ENCODE assay signal across 8 mouse cellular contexts in the genomic region with DNA sequence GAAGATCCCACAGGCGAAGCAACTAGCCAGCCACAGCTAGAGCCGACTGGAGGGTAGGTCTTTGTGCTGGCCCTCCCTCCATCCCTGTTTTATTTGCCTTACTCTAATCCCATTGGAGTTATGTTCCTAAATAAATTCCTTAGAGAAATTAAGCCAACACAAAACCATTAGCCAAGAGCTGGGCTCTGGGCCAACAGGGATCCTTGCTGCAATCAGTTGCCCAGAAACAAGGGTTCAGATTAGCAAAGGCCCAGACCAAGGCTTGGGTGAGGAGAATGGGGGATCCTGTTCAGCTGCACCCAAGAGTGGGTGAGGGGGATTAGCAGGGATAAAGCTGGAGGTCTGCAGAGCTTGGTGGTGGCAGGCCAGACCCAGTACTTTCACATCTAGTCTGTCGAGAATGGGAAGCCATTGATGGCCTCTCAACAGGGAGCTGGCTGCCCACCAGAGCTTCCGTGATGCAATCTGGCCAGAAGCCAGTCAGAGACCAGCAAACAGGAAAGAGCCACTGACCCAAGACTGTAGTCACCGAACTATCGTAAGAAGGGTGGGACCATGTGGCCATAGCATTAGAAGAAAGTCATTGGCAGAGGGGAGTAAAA. TPM values are rescaled to one million over a fixed set of nuclear protein-coding genes. Genes with fewer than 3 reads are reported as not detected.
DNase-seq lines count a peak whose midpoint lies in the region; ATAC-seq and TF ChIP-seq lines count a peak whose summit lies in the region.

No protein-coding gene starts in this region.

- peaks cover 23 to 33% of the 10 kb centered on the region in 2 experiments for H3K4me1 ChIP-seq in heart, embryonic 14.5 days (ENCODE audit: control insufficient read depth in 2 of 2, insufficient read depth in 2 of 2, low read length in 2 of 2)
- no peaks in the 10 kb centered on the region for H3K4me1 ChIP-seq in stomach, postnatal 0 days (replicated peaks; ENCODE audit: control insufficient read depth, insufficient read depth)

- no peaks in the 10 kb centered on the region for H3K9me3 ChIP-seq in heart, embryonic 14.5 days (ENCODE audit: control insufficient read depth, low read length)
- no peaks in the 10 kb centered on the region for H3K9me3 ChIP-seq in stomach, postnatal 0 days (ENCODE audit: control insufficient read depth, low read length)

- no peak overlapping the region for H3K9ac ChIP-seq in heart, embryonic 14.5 days (ENCODE audit: low read length)
- no peak overlapping the region for H3K9ac ChIP-seq in stomach, postnatal 0 days (ENCODE audit: low read length)

- no peak for TF ChIP-seq EP300 in stomach, postnatal 0 days (optimal IDR thresholded peaks at IDR 0.05)

- no peaks in the 10 kb centered on the region for H3K27me3 ChIP-seq in heart, embryonic 14.5 days (ENCODE audit: control insufficient read depth, insufficient read depth, low read length)
- H3K27me3 ChIP-seq in stomach, postnatal 0 days (ENCODE audit: control insufficient read depth, insufficient read depth, low read length), result no peaks in the 10 kb centered on the region

- no peak overlapping the region for H3K4me2 ChIP-seq in heart, embryonic 14.5 days (ENCODE audit: low read length)
- H3K4me2 ChIP-seq in stomach, postnatal 0 days (replicated peaks; ENCODE audit: low read depth), result no peak overlapping the region

- H3K4me3 ChIP-seq in heart, embryonic 14.5 days (ENCODE audit: control insufficient read depth in 1 of 2, insufficient read depth in 1 of 2, low read depth in 1 of 2, low read length in 2 of 2), result no peak overlapping the region
- no peak overlapping the region for H3K4me3 ChIP-seq in stomach, postnatal 0 days (ENCODE audit: low read depth, low read length)

- peak overlapping the region; percentile 9 to 69; a peak in 3 of 4 replicates for H3K27ac ChIP-seq in heart, embryonic 14.5 days (replicated peaks in 1 of 2; ENCODE audit: control insufficient read depth in 1 of 2, insufficient read depth in 1 of 2, low read depth in 2 of 2, low read length in 2 of 2)
- no peak overlapping the region; the same call in 1 of the 2 replicates for H3K27ac ChIP-seq in stomach, postnatal 0 days (replicated peaks)

- WGBS in heart, embryonic 14.5 days, result 47% methylated on average over 6 of the region's 6 CpGs
- 23% methylated on average over 6 of the region's 6 CpGs for WGBS in stomach, postnatal 0 days

- no peak for TF ChIP-seq CTCF in stomach, postnatal 0 days (IDR thresholded peaks at IDR 0.05; ENCODE audit: low read depth)

- H3K36me3 ChIP-seq in heart, embryonic 14.5 days (ENCODE audit: control insufficient read depth, insufficient read depth, low read length), result no peaks in the 10 kb centered on the region
- H3K36me3 ChIP-seq in stomach, postnatal 0 days (ENCODE audit: control insufficient read depth, insufficient read depth, low read length), result no peaks in the 10 kb centered on the region

- ATAC-seq in heart, embryonic 14.5 days (ENCODE audit: insufficient number of reproducible peaks, insufficient read depth, low FRiP score, low read depth), result peak; percentile 20; the same call in 1 of the 2 replicates
- ATAC-seq in stomach, postnatal 0 days (ENCODE audit: low FRiP score, low TSS enrichment), result peak; percentile 43

- DNase-seq in urinary bladder, postnatal 25 days (ENCODE audit: low spot score), result peak; percentile 40
- DNase-seq in urinary bladder, adult 2 months (ENCODE audit: low spot score), result no peak
- DNase-seq in cerebellum, postnatal 25 days, result peak; percentile 77 to 79
- DNase-seq in layer of hippocampus, adult 8-10 months (ENCODE audit: low spot score in 2 of 2), result peak; percentile 40 to 53
- peak; percentile 88 for DNase-seq in lung, postnatal 36 days
- DNase-seq in stomach, postnatal 0 days (ENCODE audit: low spot score), result peak; percentile 72
- no peak for DNase-seq in thymus, postnatal 36 days

RNA-seq across cellular contexts. Expression of gene Muc20, which starts 6.1 kb away (rescaled TPM):
- 0.18 and 0.19 TPM in 2 replicates for polyA plus RNA-seq in urinary bladder, adult 2 months (2012; rRNA removed)
- polyA plus RNA-seq in heart, embryonic 14.5 days (2014; fragmentation: Nextera tagmentation; extraction: Ambion mirVana), result 0.08 TPM in 1 of 2 replicates, not detected in the other
- under 1 TPM in 1 of 4 experiments, not detected in 3; 0.12 TPM for total RNA-seq in layer of hippocampus, adult 8-10 months (2022)
- polyA plus RNA-seq in stomach, postnatal 0 days (2015; fragmentation: Nextera tagmentation; extraction: Ambion mirVana), result 0.51 and 0.61 TPM in 2 replicates

RNA-seq across cellular contexts. Expression of gene Smbd1, which starts 6.9 kb away (rescaled TPM):
- polyA plus RNA-seq in urinary bladder, adult 2 months (2012; rRNA removed), result not detected in 2 replicates
- polyA plus RNA-seq in heart, embryonic 14.5 days (2014; fragmentation: Nextera tagmentation; extraction: Ambion mirVana), result not detected in 2 replicates
- total RNA-seq in layer of hippocampus, adult 8-10 months (2022), result not detected
- 0.19 and 0.21 TPM in 2 replicates for polyA plus RNA-seq in stomach, postnatal 0 days (2015; fragmentation: Nextera tagmentation; extraction: Ambion mirVana)

Comparison
In these comparisons a context has a peak if more than half of its experiments do, and no peak if none do; other contexts are left out.
1. DNase-seq: peak in urinary bladder, postnatal 25 days (single experiment), cerebellum, postnatal 25 days (2 of 2), layer of hippocampus, adult 8-10 months (2 of 2), lung, postnatal 36 days (single experiment) and stomach, postnatal 0 days (single experiment); none in urinary bladder, adult 2 months (single experiment) and thymus, postnatal 36 days (0 of 2).